Mouse (Mus musculus) stomach, postnatal 0 days (tissue): ENCODE results near the gene Fgf2. TPM values are rescaled to one million over a fixed set of nuclear protein-coding genes. Genes with fewer than 3 reads are reported as not detected.

Experiments
- ATAC-seq: fragments of 200-750 bp; cut with Nextera tagmentation; 2 replicates; pipeline ENCODE4 v1.8.0; 2017; ENCODE audit not compliant: low FRiP score, low TSS enrichment
- DNase-seq: peaks from one replicate; pipeline ENCODE4 v3.0.0-alpha.2; 2016; ENCODE audit warnings: low spot score
- H3K27ac ChIP-seq: fragments of 300-500 bp; sonication (generic); replicated peaks from 2 replicates; pipeline ENCODE4 v1.5.1; 2014; ENCODE audit warnings: mild to moderate bottlenecking, control low read depth
- H3K27me3 ChIP-seq: fragments of 300-500 bp; sonication (generic); 2 replicates; pipeline ENCODE4 v1.6.1; 2014; ENCODE audit warnings: low read length; ENCODE audit not compliant: control insufficient read depth, insufficient read depth
- H3K36me3 ChIP-seq: fragments of 300-500 bp; sonication (generic); 2 replicates; pipeline ENCODE4 v1.6.1; 2014; ENCODE audit warnings: low read length, mixed read lengths; ENCODE audit not compliant: control insufficient read depth, insufficient read depth
- H3K4me1 ChIP-seq: fragments of 300-500 bp; sonication (generic); replicated peaks from 2 replicates; pipeline ENCODE4 v1.6.1; 2014; ENCODE audit warnings: antibody characterized with exemption; ENCODE audit not compliant: control insufficient read depth, insufficient read depth
- H3K4me2 ChIP-seq: fragments of 300-500 bp; sonication (generic); replicated peaks from 2 replicates; pipeline ENCODE4 v1.6.1; 2014; ENCODE audit warnings: low read depth, mild to moderate bottlenecking, control low read depth, moderate library complexity
- H3K4me3 ChIP-seq: fragments of 300-500 bp; sonication (generic); 2 replicates; pipeline ENCODE4 v1.5.1; 2014; ENCODE audit warnings: low read depth, low read length, control low read depth
- H3K9ac ChIP-seq: fragments of 300-500 bp; sonication (generic); 2 replicates; pipeline ENCODE4 v1.6.1; 2014; ENCODE audit warnings: mild to moderate bottlenecking, low read length, control low read depth, mixed read lengths
- H3K9me3 ChIP-seq: fragments of 300-500 bp; sonication (generic); 2 replicates; pipeline ENCODE4 v1.6.1; 2016; ENCODE audit warnings: low read length; ENCODE audit not compliant: control insufficient read depth
- CTCF ChIP-seq: IDR thresholded peaks from 2 replicates; pipeline ENCODE4 v1.5.1; 2016; ENCODE audit warnings: antibody characterized with exemption, low read depth, mild to moderate bottlenecking, moderate library complexity
- EP300 ChIP-seq: optimal IDR thresholded peaks from 2 replicates; pipeline ENCODE3; 2016; ENCODE audit warnings: antibody characterized with exemption
- WGBS: fragments of 180-500 bp; shearing (Covaris S2); extraction: QIAGEN DNeasy Blood & Tissue Kit; methylation state at CpG from one replicate; pipeline ENCODE4 v1.1.7; 2014; 5-methylcytosine and 5-hydroxymethylcytosine counted together
- polyA plus RNA-seq: library from polyadenylated mRNA; unstranded; fragments of >200 nt; fragmentation: Nextera tagmentation; extraction: Ambion mirVana; gene quantifications from 2 replicates; pipeline ENCODE4 v1.2.1, GENCODE M21; 2015

Gene Fgf2
- polyA plus RNA-seq, 1 experiment from 2014 or later = 1.2 TPM

DNA sequence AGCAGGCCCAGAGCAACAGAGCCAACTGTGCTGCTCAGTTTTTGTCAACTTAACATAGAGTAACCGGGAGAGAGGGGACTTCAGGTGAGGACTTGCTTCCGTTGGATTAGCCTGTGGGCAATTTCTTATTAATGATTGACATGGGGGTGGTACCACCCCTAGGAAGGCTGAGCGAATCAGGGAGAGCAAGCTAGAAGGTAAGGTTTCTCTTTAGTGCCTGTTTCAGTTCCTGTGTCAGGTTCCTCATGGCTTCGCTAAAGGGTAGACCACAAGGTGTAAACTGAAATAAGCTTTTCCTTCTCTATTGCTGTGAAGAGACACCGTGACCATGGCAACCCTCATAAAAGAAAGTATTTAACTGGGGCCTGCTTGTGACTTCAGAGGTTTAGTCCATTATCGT lies 39.2 kb downstream of the Fgf2 start:
- Histone ChIP-seq H3K9me3 (no peaks in the 10 kb centered on the region), H3K4me3 (no peak overlapping the region), H3K27me3 (no peaks in the 10 kb centered on the region), H3K9ac (no peak overlapping the region), H3K4me1 (no peaks in the 10 kb centered on the region), H3K36me3 (no peaks in the 10 kb centered on the region), H3K27ac (no peak overlapping the region), H3K4me2 (no peak overlapping the region)
- WGBS = 84% methylated on average over 6 of the region's 6 CpGs
- DNase-seq (no peak), ATAC-seq (no peak)
- TF ChIP-seq CTCF (no peak), EP300 (no peak)

DNA sequence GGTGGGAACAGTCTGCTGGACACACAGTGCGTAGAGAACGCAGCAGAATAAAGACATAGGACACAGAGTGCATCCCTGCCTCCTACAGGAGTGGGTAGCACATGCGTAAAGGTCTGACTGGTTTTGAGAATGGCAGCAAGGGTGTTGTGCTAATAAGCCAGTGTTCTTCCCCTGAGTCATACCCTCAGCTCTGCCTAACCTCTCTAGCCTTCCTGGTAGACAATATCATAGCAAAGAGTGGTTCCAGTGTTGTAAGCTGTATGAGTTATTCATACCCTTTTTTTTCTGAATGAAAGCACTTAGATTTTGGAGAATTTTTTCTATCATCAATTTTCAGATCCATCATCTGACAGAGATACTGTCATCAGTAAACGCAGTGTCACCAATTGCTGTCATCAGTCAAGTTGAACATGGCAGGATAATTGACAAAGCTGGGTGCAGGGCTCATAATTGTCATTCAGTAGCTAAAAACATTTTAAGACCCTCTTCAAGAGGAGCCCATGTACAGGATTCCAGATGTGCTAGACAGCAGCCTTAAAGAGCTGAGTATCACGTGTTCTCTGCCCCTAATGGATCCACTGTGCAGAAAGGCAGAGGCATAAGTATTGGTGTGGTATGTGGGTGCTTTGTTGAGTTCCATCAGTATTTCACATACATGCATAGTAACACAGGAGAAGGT lies 48.9 kb downstream of the Fgf2 start:
- no peak overlapping the region for H3K27ac ChIP-seq
- H3K9ac ChIP-seq = no peak overlapping the region
- no peaks in the 10 kb centered on the region for H3K36me3 ChIP-seq
- ATAC-seq (no peak), DNase-seq (no peak)
- no peaks in the 10 kb centered on the region for H3K27me3 ChIP-seq
- TF ChIP-seq CTCF = no peak
- no peak for TF ChIP-seq EP300
- H3K4me1 ChIP-seq = no peaks in the 10 kb centered on the region
- no peak overlapping the region for H3K4me3 ChIP-seq
- no peaks in the 10 kb centered on the region for H3K9me3 ChIP-seq
- H3K4me2 ChIP-seq = no peak overlapping the region
- 91% methylated on average over 5 of the region's 5 CpGs for WGBS

DNA sequence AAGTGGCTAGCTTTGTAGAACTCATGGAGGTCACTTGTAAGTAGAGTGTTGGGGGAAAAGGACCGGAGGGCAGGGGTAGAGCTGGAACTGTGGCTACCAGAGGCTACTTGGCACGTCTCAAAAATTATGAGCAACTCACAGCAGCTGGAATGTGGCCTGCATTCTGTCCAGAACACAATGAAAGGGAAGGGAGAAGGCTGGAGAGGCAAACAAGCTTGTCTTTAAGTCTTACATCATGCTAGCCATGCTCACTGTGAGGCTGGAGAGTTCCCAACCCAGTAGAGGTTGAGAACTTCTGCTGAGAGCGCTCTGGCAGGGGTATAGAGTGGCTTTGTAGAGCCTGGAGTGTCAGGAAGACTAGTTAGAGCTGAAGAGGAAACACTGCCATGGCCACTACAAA lies 49.5 kb downstream of the Fgf2 start:
- H3K27me3 ChIP-seq = no peaks in the 10 kb centered on the region
- no peaks in the 10 kb centered on the region for H3K9me3 ChIP-seq
- no peak overlapping the region for H3K4me2 ChIP-seq
- TF ChIP-seq CTCF (no peak), EP300 (no peak)
- H3K36me3 ChIP-seq = no peaks in the 10 kb centered on the region
- no peak for ATAC-seq
- no peak overlapping the region for H3K9ac ChIP-seq
- WGBS = 75% methylated on average over 3 of the region's 3 CpGs
- no peak for DNase-seq
- H3K4me1 ChIP-seq = no peaks in the 10 kb centered on the region
- no peak overlapping the region for H3K27ac ChIP-seq
- H3K4me3 ChIP-seq = no peak overlapping the region

DNA sequence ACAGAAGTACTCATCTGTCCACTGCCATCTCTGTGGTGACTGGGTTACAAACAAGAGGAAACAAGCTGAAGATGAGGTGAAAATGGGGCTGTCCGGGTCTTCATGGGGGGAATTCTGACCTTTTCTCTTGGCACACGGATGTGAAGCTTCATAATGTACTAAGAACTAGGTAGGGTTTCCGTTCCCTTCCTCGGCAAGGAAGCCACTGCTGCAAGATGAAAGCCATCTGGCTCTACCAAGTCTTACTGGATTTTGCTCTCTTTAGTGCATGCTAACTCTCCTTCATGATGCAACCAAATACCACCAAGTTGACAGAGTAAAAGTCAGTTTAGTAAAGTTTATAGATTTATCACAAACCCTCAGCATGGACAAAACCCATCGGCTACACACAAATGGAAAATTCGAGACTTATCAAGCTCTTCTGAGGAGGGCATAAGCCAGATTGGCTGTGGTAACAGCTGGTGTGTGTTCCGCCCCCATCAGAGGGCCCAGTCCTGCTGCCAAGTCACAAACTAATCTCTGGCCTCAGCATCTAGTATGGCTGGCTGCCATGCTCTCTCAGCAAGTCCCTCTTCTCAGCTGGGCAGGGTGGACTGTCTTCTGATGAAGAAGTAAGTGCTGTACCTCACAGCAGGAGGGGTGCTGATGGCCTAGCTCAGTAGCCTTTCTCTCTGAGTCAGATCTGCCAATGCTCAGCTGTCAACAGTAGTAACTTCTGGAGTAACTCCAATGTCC lies 50.7 kb downstream of the Fgf2 start:
- WGBS = 55% methylated on average over 7 of the region's 7 CpGs
- Histone ChIP-seq H3K9ac (no peak overlapping the region), H3K36me3 (no peaks in the 10 kb centered on the region), H3K4me2 (no peak overlapping the region), H3K4me1 (no peaks in the 10 kb centered on the region), H3K4me3 (no peak overlapping the region), H3K9me3 (no peaks in the 10 kb centered on the region), H3K27ac (peak overlapping the region; percentile 3), H3K27me3 (no peaks in the 10 kb centered on the region)
- DNase-seq (no peak), ATAC-seq (peak; percentile 35; the same call in 1 of the 2 replicates)
- TF ChIP-seq CTCF (no peak), EP300 (no peak)

DNA sequence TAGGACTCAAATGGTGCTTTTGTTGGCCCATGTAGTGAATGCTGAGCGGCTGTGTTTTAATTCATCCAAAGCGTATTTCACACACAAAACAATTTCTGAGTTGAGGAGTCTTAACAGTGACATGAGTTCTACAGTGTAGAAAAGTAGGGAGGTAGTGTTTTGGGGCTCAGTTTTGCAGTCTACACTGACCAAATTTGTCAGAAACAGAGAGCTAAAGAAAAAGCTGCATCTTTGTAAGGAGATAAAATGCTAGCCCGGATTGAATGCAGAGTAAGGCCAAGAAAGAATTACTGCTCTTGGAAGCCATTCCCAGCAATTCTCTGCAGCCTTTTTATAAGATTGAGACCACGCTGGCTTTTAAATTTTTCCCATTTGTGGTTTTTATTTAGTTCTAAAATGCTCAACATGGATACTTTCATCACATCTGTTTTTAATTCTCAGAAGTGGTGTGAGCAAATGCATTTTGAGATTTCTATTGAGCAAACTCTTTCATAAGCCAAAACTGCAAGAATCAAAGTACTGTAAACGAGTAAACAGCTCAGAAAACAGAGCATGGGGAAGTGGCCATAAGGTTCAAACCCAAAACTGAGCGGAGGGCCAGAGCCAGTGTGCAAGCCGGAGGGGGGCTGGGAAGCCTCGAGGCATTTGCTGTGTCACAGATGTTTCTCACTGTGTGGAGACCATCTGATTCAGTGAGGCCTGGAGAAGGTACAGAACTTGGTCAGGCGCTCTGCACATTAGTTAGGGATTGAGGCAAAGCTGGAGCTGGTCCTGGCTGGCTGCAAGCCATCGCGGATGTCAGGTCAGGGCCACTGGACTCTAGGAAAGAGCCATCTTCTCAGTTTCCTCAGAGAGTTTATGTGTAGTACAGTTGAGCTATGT lies 53.8 kb downstream of the Fgf2 start:
- Histone ChIP-seq H3K4me2 (no peak overlapping the region), H3K9ac (no peak overlapping the region), H3K36me3 (no peaks in the 10 kb centered on the region), H3K4me3 (no peak overlapping the region), H3K27ac (peak overlapping the region; percentile 63), H3K9me3 (no peaks in the 10 kb centered on the region), H3K4me1 (no peaks in the 10 kb centered on the region), H3K27me3 (no peaks in the 10 kb centered on the region)
- ATAC-seq (peak; percentile 45; the same call in 1 of the 2 replicates), DNase-seq (no peak)
- no peak for TF ChIP-seq EP300
- no peak for TF ChIP-seq CTCF
- WGBS = 70% methylated on average over 11 of the region's 11 CpGs
